Mouse (Mus musculus) liver, embryonic 14.5 days (tissue): Measurements from ENCODE around the gene Ly6c2.

Experiments
- CTCF ChIP-seq: IDR thresholded peaks from 2 replicates; pipeline ENCODE4 v1.5.1; 2016; ENCODE audit warnings: antibody characterized with exemption, low read depth, control low read depth
- EP300 ChIP-seq: IDR thresholded peaks from 2 replicates; pipeline ENCODE4 v1.6.1; 2016; ENCODE audit warnings: antibody characterized with exemption, low read depth

DNA sequence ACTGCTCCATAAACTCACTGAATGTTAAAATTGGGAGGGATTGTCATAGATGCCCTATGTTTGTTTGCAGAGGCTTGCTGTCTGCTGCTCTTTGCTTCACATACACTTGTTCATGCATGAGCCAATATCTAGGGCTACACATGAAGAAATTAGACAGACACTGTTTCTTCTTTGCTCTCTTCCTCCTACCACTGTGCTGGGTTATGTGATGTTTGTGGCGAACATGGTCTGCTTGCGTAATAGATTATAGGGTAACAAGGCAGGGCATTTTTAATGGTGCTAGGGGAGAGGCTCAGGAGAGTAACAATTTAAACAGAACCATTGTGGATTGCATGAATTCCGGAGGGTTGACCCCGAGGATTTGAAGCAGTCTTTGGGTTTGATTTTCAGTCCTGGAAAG, 41.8 kb downstream of the Ly6c2 start:
- TF ChIP-seq CTCF (no peak), EP300 (no peak)
